Mouse (Mus musculus) liver, embryonic 14.5 days (tissue): ENCODE results near the gene Shisa3.

Experiments used
- CTCF ChIP-seq: IDR thresholded peaks from 2 replicates; pipeline ENCODE4 v1.5.1; 2016; ENCODE audit warnings: antibody characterized with exemption, low read depth, control low read depth
- EP300 ChIP-seq: IDR thresholded peaks from 2 replicates; pipeline ENCODE4 v1.6.1; 2016; ENCODE audit warnings: antibody characterized with exemption, low read depth

GRCm38 (mm10) chr5:67629861-67630260 lies 22.2 kb downstream of the Shisa3 start:
- TF ChIP-seq EP300 (no peak), CTCF (no peak)
